Mouse (Mus musculus) spleen, postnatal 36 days (tissue): ENCODE results near the gene C130074G19Rik.

Experiments
- DNase-seq, 2 experiments: peaks; one replicate each; pipeline ENCODE4 v3.0.0; 2022; ENCODE audit warnings: low spot score in 2 of 2, mixed read lengths in 1 of 2

C130074G19Rik gene

GRCm38 (mm10) chr1:184882281-184883268 is at the start of gene C130074G19Rik:
Gene C130074G19Rik, minus strand, starts transcription at chr1:184883218.
- peak in 1 of 2 experiments; percentile 8 for DNase-seq

GRCm38 (mm10) chr1:184931097-184931496 is 48.1 kb upstream of the C130074G19Rik start:
- no peak for DNase-seq

GRCm38 (mm10) chr1:184928382-184928781 is 45.4 kb upstream of the C130074G19Rik start:
- DNase-seq = no peak

- no peak for DNase-seq
Observed at GRCm38 (mm10) chr1:184927911-184928310, 44.9 kb upstream of the C130074G19Rik start.

GRCm38 (mm10) chr1:184922824-184923223 is 39.8 kb upstream of the C130074G19Rik start:
- DNase-seq = no peak

- DNase-seq = no peak
Observed at GRCm38 (mm10) chr1:184920057-184920456, 37.0 kb upstream of the C130074G19Rik start.

- DNase-seq = no peak
Observed at GRCm38 (mm10) chr1:184918227-184918888, 35.3 kb upstream of the C130074G19Rik start.

- DNase-seq = no peak
Observed at GRCm38 (mm10) chr1:184912336-184912735, 29.3 kb upstream of the C130074G19Rik start.

- no peak for DNase-seq
Observed at GRCm38 (mm10) chr1:184911861-184912260, 28.8 kb upstream of the C130074G19Rik start.

- DNase-seq = no peak
Observed at GRCm38 (mm10) chr1:184908558-184908957, 25.5 kb upstream of the C130074G19Rik start.

GRCm38 (mm10) chr1:184905904-184906745 is 23.1 kb upstream of the C130074G19Rik start:
- no peak for DNase-seq

GRCm38 (mm10) chr1:184905371-184905770 is 22.4 kb upstream of the C130074G19Rik start:
- no peak for DNase-seq

GRCm38 (mm10) chr1:184903697-184904096 is 20.7 kb upstream of the C130074G19Rik start:
- DNase-seq = no peak

- no peak for DNase-seq
Observed at GRCm38 (mm10) chr1:184902886-184903285, 19.9 kb upstream of the C130074G19Rik start.

GRCm38 (mm10) chr1:184897350-184897749 is 14.3 kb upstream of the C130074G19Rik start:
- DNase-seq = no peak

- no peak for DNase-seq
Observed at GRCm38 (mm10) chr1:184891998-184892397, 9.0 kb upstream of the C130074G19Rik start.

GRCm38 (mm10) chr1:184889454-184889853 is 6.4 kb upstream of the C130074G19Rik start:
- no peak for DNase-seq

GRCm38 (mm10) chr1:184886160-184886559 is 3.1 kb upstream of the C130074G19Rik start:
- DNase-seq = no peak

- no peak for DNase-seq
Observed at GRCm38 (mm10) chr1:184881861-184882260, 1.2 kb downstream of the C130074G19Rik start.

- no peak for DNase-seq
Observed at GRCm38 (mm10) chr1:184881211-184881610, 1.8 kb downstream of the C130074G19Rik start.

- DNase-seq = no peak
Observed at GRCm38 (mm10) chr1:184878860-184879259, 4.2 kb downstream of the C130074G19Rik start.

- no peak for DNase-seq
Observed at GRCm38 (mm10) chr1:184877306-184877705, 5.7 kb downstream of the C130074G19Rik start.
